Mouse (Mus musculus): Measurements from ENCODE around the gene Glmn. TPM values are rescaled to one million over a fixed set of nuclear protein-coding genes. Genes with fewer than 3 reads are reported as not detected.

Gene Glmn
- total RNA-seq (2015) (18.8 and 25.8 TPM in 2 replicates), total RNA-seq (2017) (11.4 and 13.9 TPM in 2 replicates)

- peak; percentile 91 for ATAC-seq (replicated peaks; ENCODE audit: poor library complexity)
Observed at GRCm38 (mm10) chr5:107597301-107598077, at the start of gene Glmn, which contains the start of gene Rpap2. Glmn (minus strand) TSS chr5:107597888. Rpap2 (plus strand) TSS chr5:107597373.

GRCm38 (mm10) chr5:107645935-107646334 lies 48.2 kb upstream of the Glmn start:
- ATAC-seq (replicated peaks; ENCODE audit: poor library complexity) = no peak

GRCm38 (mm10) chr5:107644595-107644994 lies 46.9 kb upstream of the Glmn start:
- ATAC-seq (replicated peaks; ENCODE audit: poor library complexity) = peak; percentile 89

DNA sequence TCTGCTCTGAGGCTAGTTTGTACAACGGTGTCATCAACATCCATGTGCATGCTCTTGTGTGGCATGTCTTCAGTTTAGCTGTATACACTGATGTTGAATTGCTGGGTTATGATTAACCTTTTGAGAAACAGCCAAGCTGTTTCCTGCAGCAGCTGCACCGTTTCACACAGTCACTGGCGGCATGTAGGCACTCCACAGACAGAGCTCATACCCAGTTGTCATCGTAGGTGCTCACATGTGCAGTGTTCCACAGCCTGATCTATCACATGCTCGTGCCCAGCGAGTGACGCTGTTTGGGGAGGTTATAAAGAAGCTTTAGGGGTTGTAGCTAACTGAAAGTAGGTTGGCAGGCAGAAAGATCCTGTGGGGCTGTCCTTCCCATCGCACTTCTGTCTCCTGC lies 40.7 kb upstream of the Glmn start:
- no peak for ATAC-seq (replicated peaks; ENCODE audit: poor library complexity)

DNA sequence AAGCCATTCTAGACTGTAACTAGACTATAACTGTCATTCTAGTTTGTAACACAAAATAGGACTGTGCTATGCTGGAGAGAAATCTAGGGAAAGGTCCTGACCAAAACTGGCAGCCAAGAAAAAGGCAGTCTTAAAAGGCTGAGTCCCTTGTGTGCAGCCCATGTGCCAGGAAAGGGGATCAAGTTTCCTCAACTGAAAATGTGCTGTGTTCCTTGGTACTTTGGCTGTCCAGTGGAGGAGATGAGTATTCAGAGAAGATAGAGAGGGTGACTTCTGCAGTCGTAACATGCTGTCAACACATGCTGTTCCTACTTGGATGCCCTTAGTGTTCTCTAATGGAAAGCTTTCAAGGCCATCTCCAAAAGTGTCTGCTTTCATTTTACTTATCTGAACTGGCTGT lies 39.4 kb upstream of the Glmn start:
- no peak for ATAC-seq (replicated peaks; ENCODE audit: poor library complexity)

- no peak for ATAC-seq (replicated peaks; ENCODE audit: poor library complexity)
Observed at GRCm38 (mm10) chr5:107633651-107634050, 36.0 kb upstream of the Glmn start.

GRCm38 (mm10) chr5:107621327-107621726 lies 23.6 kb upstream of the Glmn start:
- peak; percentile 92 for ATAC-seq (replicated peaks; ENCODE audit: poor library complexity)

- ATAC-seq (replicated peaks; ENCODE audit: poor library complexity) = no peak
Observed at GRCm38 (mm10) chr5:107617986-107618385, 20.3 kb upstream of the Glmn start.

- peak; percentile 96 for ATAC-seq (replicated peaks; ENCODE audit: poor library complexity)
Observed at GRCm38 (mm10) chr5:107611224-107611623, 13.5 kb upstream of the Glmn start.

DNA sequence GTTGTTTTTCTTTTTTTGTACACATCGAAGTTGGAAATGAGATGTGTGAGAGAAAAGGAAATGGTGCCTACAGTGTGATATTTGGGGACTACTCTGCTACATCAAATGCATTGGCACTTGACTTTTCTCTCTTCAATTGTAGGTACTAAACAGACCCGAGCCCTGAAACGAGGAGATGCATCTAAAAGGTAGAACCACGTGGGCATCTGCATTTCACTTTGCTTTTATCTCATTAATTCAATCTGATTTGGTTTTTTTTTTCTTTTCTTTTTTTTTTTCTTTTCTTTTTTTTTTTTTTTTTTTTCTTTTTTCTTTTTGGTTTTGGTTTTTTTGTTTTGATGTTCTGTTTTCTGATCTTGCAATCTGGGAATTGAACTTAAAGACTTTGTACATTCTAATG lies 692 bp upstream of the Glmn start:
- no peak for ATAC-seq (replicated peaks; ENCODE audit: poor library complexity)

DNA sequence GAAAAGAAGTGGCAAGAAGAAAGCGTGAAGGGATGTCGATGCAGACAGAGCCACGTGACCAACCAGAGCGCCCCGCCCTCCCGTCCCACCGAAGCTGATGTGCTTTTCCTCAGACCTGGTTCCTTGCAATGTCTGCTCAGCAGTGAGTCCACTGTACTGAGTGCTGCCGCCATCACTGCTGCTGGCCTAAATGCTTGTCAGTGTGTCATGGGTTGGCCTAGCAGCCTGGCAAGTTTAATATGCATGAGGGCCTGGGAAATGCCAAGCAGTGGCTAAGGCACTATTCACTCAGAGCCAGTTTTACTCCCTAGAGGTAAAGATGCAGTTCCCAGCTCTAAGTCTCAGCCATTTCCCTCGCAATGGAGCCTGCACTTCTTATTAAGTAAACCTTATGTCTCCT lies 28.5 kb downstream of the Glmn start:
- no peak for ATAC-seq (replicated peaks; ENCODE audit: poor library complexity)

GRCm38 (mm10) chr5:107556969-107557368 lies 40.7 kb downstream of the Glmn start:
- ATAC-seq (replicated peaks; ENCODE audit: poor library complexity) = no peak

- no peak for ATAC-seq (replicated peaks; ENCODE audit: poor library complexity)
Observed at GRCm38 (mm10) chr5:107554336-107554735, 43.4 kb downstream of the Glmn start.

- no peak for ATAC-seq (replicated peaks; ENCODE audit: poor library complexity)
Observed at GRCm38 (mm10) chr5:107548444-107548843, 49.2 kb downstream of the Glmn start.

DNA sequence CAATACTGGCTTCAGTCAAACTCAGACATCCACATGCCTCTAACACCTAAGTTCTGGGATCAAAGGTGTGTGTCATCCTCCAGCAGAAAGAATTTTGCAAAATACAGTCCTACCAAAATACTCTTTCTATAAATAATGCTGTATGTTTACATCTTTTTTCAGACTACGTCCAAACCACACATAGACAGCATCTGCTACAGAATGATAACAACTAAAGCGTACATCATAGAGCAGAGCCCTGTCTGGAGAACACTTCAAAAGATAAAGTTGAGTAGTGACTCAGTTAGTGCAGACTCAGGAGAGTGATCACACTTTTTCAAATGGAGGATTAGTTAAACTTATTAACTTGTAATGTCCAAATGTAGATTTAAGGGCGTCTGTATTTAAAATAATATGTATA lies 49.7 kb downstream of the Glmn start:
- ATAC-seq (replicated peaks; ENCODE audit: poor library complexity) = peak; percentile 89

GRCm38 (mm10) chr5:107545927-107546326 lies 51.8 kb downstream of the Glmn start:
- peak; percentile 60 for ATAC-seq (replicated peaks; ENCODE audit: poor library complexity)

DNA sequence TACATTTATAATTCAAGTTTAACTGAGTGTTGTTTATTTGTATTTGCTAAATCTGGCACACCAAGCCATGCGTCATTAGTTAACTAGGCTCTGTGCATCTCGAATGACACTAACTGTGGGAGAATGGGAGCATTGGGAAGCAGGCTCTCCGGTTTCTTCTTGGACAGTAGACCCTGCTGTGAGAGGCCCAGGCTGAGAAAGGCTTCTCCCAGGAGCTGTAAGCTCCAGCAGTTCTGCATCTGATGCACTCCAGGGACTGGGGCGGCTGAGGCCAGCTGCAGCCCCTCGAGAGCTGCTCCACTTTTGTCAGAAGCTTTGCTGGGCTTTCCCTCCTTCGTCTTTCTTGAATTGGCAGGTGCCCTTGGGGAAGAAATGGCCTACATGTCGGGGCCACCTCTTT lies 56.0 kb downstream of the Glmn start:
- ATAC-seq (replicated peaks; ENCODE audit: poor library complexity) = no peak

DNA sequence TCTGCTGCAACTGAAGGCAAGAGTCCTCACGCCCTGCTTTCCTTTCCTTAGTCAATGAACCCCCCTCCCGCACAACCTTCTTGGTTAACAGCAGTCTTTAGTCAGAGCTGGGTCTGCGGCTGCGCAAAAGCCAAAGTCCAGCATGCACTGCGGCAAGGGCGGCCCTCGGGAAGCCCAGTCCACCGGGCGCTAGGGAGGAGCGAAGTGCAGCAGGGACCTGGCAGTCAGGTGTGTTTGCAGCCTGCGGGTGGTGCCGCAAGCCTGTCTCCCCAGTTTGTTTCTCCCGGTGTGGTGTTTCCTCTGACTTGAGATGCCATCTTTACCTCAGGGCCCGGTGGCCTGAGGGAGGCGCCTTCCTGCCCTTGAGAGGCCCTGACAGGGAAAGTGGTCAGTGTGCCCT lies 63.1 kb downstream of the Glmn start, which contains the start of gene 1700028K03Rik:
1700028K03Rik (plus strand) TSS at position 129 of the 400 bp plus-strand sequence.
- ATAC-seq (replicated peaks; ENCODE audit: poor library complexity) = no peak

DNA sequence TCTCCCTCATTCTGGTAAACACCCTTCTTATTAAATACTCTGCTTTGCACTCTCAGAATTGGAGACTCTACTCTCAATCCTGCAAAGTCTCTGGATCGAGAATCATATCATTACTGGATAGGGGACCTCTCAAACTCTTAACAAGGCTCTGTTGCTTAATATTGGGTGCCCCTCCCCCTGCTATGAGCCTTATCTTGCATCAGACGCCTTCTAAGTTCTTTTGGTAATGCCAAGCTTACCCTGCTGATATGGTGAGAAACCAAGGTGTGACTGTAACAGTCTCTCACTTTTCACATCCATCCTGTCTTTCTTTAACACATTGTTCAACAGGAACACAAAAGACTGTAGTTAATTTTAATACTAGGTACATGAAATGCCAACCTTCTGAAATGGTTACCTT lies 64.1 kb downstream of the Glmn start:
- ATAC-seq (replicated peaks; ENCODE audit: poor library complexity) = no peak

DNA sequence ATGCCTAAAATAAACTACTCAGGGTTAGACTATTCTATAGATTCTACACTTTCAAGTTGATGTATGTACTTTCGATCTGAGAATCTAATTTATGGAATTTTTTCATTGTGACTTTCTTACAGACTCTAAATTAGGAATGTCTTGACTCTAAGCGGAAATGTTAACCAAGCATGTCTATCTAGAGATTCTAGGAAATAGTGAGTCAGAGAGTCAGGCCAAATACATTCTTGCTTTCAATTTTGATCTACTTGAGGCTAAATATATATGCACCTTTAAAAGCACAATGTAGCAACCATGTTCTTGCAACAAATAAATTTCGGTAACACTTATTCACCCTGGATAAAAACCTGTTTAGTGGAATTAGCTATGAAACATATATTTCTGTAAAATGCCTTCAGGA lies 68.8 kb downstream of the Glmn start:
- no peak for ATAC-seq (replicated peaks; ENCODE audit: poor library complexity)

- ATAC-seq (replicated peaks; ENCODE audit: poor library complexity) = peak; percentile 74
Observed at GRCm38 (mm10) chr5:107524281-107524680, 73.4 kb downstream of the Glmn start.

DNA sequence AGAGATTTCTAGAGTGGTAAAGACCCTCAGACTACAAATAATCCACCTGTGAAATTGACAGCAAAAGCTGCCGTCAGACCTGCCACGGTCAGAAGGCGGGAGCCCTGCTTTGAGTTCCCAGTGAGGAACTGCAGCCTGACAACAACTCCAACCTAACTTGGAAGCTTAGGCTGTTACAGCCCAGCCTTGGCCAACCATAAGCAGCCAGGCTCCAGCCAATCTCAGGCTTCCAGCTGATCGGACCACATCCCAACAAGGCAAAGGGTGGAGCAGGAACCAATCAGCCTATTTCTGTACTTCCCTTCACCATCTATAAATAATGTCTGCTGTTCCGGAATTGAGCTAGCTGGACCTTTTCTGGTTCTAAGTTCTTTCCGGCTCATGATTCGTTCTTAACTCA lies 75.8 kb downstream of the Glmn start:
- ATAC-seq (replicated peaks; ENCODE audit: poor library complexity) = peak; percentile 71

DNA sequence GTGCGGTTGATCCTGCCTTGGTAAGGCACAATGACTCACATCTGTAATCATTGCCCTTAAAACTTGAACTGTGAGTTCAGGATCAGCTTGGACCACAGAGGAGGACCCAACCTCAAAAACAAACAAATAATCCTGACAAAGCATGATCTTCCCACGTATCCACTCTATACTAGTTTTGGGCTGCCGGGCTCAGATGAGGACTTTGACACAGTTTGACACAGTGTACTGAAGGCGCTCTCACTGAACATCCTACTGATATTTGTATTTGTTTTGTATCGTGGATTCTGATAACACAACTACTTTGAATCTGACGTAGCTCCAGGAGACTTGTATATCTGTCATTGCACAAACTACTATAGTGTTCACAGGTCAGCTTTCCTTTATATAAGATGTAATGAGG lies 76.3 kb downstream of the Glmn start:
- no peak for ATAC-seq (replicated peaks; ENCODE audit: poor library complexity)
